Mouse (Mus musculus) embryonic facial prominence, embryonic 12.5 days (tissue): ENCODE data around the gene Comt. TPM values are rescaled to one million over a fixed set of nuclear protein-coding genes. Genes with fewer than 3 reads are reported as not detected.

ENCODE experiments used
- ATAC-seq: fragments of 200-750 bp; cut with Nextera tagmentation; 2 replicates; pipeline ENCODE4 v1.8.0; 2017; ENCODE audit not compliant: insufficient number of reproducible peaks, insufficient read depth, low FRiP score, low TSS enrichment
- H3K27ac ChIP-seq: fragments of 300-500 bp; sonication (generic); 2 replicates; pipeline ENCODE4 v1.5.1; 2016; ENCODE audit warnings: mild to moderate bottlenecking
- H3K27me3 ChIP-seq: fragments of 300-500 bp; sonication (generic); 2 replicates; pipeline ENCODE4 v1.6.1; 2016; ENCODE audit warnings: mild to moderate bottlenecking, moderate library complexity
- H3K36me3 ChIP-seq: fragments of 300-500 bp; sonication (generic); 2 replicates; pipeline ENCODE4 v1.6.1; 2016; ENCODE audit warnings: mild to moderate bottlenecking
- H3K4me1 ChIP-seq: fragments of 300-500 bp; sonication (generic); 2 replicates; pipeline ENCODE4 v1.6.1; 2016
- H3K4me2 ChIP-seq: fragments of 300-500 bp; sonication (generic); replicated peaks from 2 replicates; pipeline ENCODE4 v1.6.1; 2016; ENCODE audit warnings: mild to moderate bottlenecking, moderate library complexity
- H3K4me3 ChIP-seq: fragments of 300-500 bp; sonication (generic); 2 replicates; pipeline ENCODE4 v1.5.1; 2016; ENCODE audit warnings: mild to moderate bottlenecking
- H3K9ac ChIP-seq: fragments of 300-500 bp; sonication (generic); 2 replicates; pipeline ENCODE4 v1.6.1; 2016; ENCODE audit warnings: mild to moderate bottlenecking, moderate library complexity
- H3K9me3 ChIP-seq: fragments of 300-500 bp; sonication (generic); 2 replicates; pipeline ENCODE4 v1.6.1; 2016; ENCODE audit warnings: mild to moderate bottlenecking, moderate library complexity
- WGBS: fragments of 180-500 bp; shearing (Covaris S2); methylation state at CpG from one replicate; pipeline ENCODE4 v1.1.7; 2016; 5-methylcytosine and 5-hydroxymethylcytosine counted together
- microRNA-seq: library from miRNA; unstranded; fragments of <30 nt; microRNA quantifications from one replicate; pipeline ENCODE4, GENCODE M21; 2017
- polyA plus RNA-seq: library from polyadenylated mRNA; unstranded; fragments of >200 nt; fragmentation: Nextera tagmentation; extraction: Ambion mirVana; gene quantifications from 2 replicates; pipeline ENCODE4 v1.2.1, GENCODE M21; 2016

Comt gene
- polyA plus RNA-seq, 1 experiment from 2014 or later = 56.1 TPM

DNA sequence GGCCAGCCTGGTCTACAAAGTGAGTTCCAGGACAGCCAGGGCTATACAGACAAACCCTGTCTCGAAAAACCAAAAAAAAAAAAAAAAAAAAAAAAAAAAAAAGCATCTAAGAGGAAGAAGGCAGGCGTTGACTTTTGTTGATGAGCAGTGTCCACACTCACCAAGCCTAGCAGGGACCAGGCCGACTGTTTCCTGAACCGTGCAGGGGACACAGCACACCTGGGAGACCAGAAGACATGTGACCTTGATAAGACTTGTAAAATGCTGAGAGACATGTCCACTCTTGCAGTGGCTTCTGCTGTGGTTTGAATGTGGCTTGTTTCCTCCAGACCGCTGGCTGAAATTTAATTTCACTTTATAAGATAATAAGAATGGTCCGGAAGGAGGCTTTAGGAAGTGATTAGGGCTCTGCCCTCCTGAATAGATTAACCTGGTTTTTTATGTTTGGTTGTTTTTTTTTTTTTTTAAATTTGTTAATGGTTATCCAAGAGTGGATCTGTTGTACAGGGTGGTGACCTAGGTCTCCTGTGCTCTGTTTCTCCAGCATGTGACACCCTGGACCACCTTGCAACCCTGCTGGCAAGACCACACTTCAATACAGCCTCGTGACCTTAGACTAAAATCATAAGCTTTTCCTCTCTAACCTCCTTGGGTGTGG is 50.2 kb downstream of the Comt start:
- H3K4me2 ChIP-seq = no peak overlapping the region
- H3K4me3 ChIP-seq = no peak overlapping the region
- no peak for ATAC-seq
- H3K9me3 ChIP-seq = no peaks in the 10 kb centered on the region
- H3K4me1 ChIP-seq = peaks cover 17% of the 10 kb centered on the region
- no peaks in the 10 kb centered on the region for H3K36me3 ChIP-seq
- H3K27me3 ChIP-seq = no peaks in the 10 kb centered on the region
- no peak overlapping the region for H3K27ac ChIP-seq
- no peak overlapping the region for H3K9ac ChIP-seq
- 76% methylated on average over 7 of the region's 7 CpGs for WGBS

DNA sequence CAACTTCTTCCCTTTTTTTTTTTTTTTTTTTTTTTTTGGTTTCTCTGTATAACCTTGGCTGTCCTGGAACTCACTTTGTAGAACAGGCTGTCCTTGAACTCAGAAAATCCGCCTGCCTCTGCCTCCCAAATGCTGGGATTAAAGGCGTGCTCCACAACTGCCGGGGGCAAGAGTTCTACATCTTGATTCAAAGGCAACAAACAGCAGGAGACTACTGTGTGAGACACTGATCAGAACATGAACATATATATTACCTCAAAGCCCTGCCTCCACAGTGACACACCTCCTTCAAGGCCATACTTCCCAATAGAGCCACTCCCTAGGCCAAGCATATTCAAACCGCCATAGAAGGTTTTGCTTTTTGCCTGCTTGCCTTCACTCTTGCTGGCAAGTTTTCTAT is 53.0 kb downstream of the Comt start:
- WGBS = 93% methylated on average over 4 of the region's 4 CpGs

DNA sequence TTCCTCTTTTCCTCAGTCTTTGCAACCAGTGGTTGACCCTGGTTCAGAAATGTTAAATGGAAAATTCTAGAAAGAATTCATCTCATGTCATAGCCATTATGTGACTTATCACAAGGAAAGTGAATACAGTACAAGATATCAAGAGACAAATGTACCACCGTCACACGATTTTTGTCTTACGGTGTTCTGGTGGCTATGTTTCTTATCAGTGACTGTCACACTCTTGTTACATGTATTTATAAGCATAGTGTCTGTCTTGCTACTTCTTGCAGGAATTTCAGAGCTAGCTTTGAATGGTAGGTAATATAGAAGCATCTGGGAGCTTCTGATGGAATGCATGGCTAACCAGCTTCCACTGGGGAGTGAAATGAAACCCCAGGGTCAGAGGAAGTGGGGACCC is 56.5 kb downstream of the Comt start:
- H3K36me3 ChIP-seq = no peaks in the 10 kb centered on the region
- WGBS = 91% methylated on average over 3 of the region's 3 CpGs
- H3K9me3 ChIP-seq = no peaks in the 10 kb centered on the region
- no peak overlapping the region for H3K9ac ChIP-seq
- H3K4me3 ChIP-seq = no peak overlapping the region
- no peak for ATAC-seq
- no peaks in the 10 kb centered on the region for H3K27me3 ChIP-seq
- H3K4me1 ChIP-seq = no peaks in the 10 kb centered on the region
- H3K4me2 ChIP-seq = no peak overlapping the region
- no peak overlapping the region for H3K27ac ChIP-seq

More for the DNA sequence above, 53.0 kb downstream of the Comt start:
- Histone ChIP-seq H3K36me3 (no peaks in the 10 kb centered on the region), H3K4me1 (peaks cover 4% of the 10 kb centered on the region; the same call in 1 of the 2 replicates), H3K4me3 (no peak overlapping the region), H3K4me2 (no peak overlapping the region), H3K9ac (no peak overlapping the region), H3K27ac (no peak overlapping the region), H3K27me3 (no peaks in the 10 kb centered on the region), H3K9me3 (no peaks in the 10 kb centered on the region)
- no peak for ATAC-seq

DNA sequence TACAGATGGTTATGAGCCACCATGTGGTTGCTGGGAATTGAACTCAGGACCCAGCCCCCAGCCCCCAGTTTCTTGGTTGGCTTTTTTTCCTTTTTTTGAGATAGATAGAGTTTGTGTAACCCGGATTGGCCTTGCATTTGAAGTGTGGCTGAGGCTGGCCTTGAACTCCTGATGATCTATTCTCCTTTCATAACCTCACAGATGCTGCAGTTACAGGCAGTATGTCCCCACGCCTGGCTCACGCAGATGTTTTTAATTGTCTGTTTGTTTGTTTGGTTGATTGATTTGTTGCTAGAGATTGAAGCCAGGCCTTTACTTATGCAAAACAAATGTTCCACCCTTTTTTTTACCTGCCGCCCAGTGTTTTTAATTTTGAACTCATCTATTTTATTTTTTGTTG is 59.8 kb downstream of the Comt start:
- no peaks in the 10 kb centered on the region for H3K36me3 ChIP-seq
- 60% methylated on average over 4 of the region's 4 CpGs for WGBS
- H3K27ac ChIP-seq = no peak overlapping the region
- no peaks in the 10 kb centered on the region for H3K9me3 ChIP-seq
- no peak for ATAC-seq
- no peaks in the 10 kb centered on the region for H3K27me3 ChIP-seq
- no peak overlapping the region for H3K9ac ChIP-seq
- no peak overlapping the region for H3K4me2 ChIP-seq
- H3K4me1 ChIP-seq = no peaks in the 10 kb centered on the region
- H3K4me3 ChIP-seq = no peak overlapping the region

GRCm38 (mm10) chr16:18362948-18363347 is 63.7 kb downstream of the Comt start:
- Histone ChIP-seq H3K4me1 (no peaks in the 10 kb centered on the region), H3K9ac (no peak overlapping the region), H3K4me2 (no peak overlapping the region), H3K9me3 (no peaks in the 10 kb centered on the region), H3K4me3 (no peak overlapping the region), H3K27ac (no peak overlapping the region), H3K36me3 (no peaks in the 10 kb centered on the region), H3K27me3 (no peaks in the 10 kb centered on the region)
- no peak for ATAC-seq
- WGBS = 75% methylated on average over 8 of the region's 8 CpGs

GRCm38 (mm10) chr16:18360151-18360805 is 66.4 kb downstream of the Comt start:
- Histone ChIP-seq H3K4me3 (no peak overlapping the region), H3K27ac (no peak overlapping the region), H3K36me3 (no peaks in the 10 kb centered on the region), H3K9ac (no peak overlapping the region), H3K4me2 (no peak overlapping the region), H3K27me3 (no peaks in the 10 kb centered on the region), H3K4me1 (no peaks in the 10 kb centered on the region), H3K9me3 (no peaks in the 10 kb centered on the region)
- no peak for ATAC-seq
- 72% methylated on average over 6 of the region's 6 CpGs for WGBS

DNA sequence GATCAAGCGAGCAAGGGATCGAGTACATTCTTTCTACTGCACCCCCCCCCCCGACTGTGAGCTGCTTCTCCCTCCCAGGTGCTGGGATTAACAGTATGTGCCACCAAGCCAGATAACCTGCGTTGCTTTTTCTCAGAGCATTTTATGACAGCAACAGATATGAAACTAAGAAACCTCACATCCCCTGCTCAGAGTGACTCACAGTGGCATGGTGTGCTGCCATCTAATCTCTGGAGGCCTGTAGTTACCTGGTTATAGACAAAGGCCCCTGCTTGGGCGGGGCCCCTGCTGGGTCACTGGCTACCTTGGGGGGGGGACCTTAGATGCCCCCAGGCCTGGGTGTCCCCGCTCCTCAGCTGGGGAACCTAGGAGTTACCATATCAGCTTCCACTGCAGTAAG is 68.7 kb downstream of the Comt start:
- H3K9me3 ChIP-seq = no peaks in the 10 kb centered on the region
- H3K36me3 ChIP-seq = no peaks in the 10 kb centered on the region
- H3K27me3 ChIP-seq = no peaks in the 10 kb centered on the region
- no peak for ATAC-seq
- WGBS = 84% methylated on average over 6 of the region's 6 CpGs
- no peak overlapping the region for H3K9ac ChIP-seq
- H3K4me1 ChIP-seq = no peaks in the 10 kb centered on the region
- H3K27ac ChIP-seq = no peak overlapping the region
- H3K4me3 ChIP-seq = no peak overlapping the region
- no peak overlapping the region for H3K4me2 ChIP-seq

- Histone ChIP-seq H3K27me3 (no peaks in the 10 kb centered on the region), H3K27ac (no peak overlapping the region), H3K36me3 (no peaks in the 10 kb centered on the region), H3K9ac (no peak overlapping the region), H3K4me2 (no peak overlapping the region), H3K9me3 (no peaks in the 10 kb centered on the region), H3K4me3 (no peak overlapping the region), H3K4me1 (no peaks in the 10 kb centered on the region)
- no peak for ATAC-seq
- WGBS = 86% methylated on average over 1 of the region's 1 CpGs
These were observed 69.7 kb downstream of the Comt start for GRCm38 (mm10) chr16:18356961-18357360.

Small RNAs within 50 kb of the gene (microRNA-seq; reads per million reads assigned to microRNA genes)
- gene Gm26219 = not detected

Other genes with a start within 250 kb of the Comt start
- gene Ccdc188, start 209.0 kb downstream of the Comt start, polyA plus RNA-seq = not detected in 2 replicates
- gene Zdhhc8, start 191.7 kb downstream of the Comt start, polyA plus RNA-seq = 19.9 and 23.0 TPM in 2 replicates
- 109 and 115 TPM in 2 replicates for gene Trmt2a, start 178.2 kb downstream of the Comt start, polyA plus RNA-seq
- gene Ranbp1, start 178.1 kb downstream of the Comt start, polyA plus RNA-seq = 754 and 814 TPM in 2 replicates
- gene Gm49776, start 168.5 kb downstream of the Comt start, polyA plus RNA-seq = 2.1 and 2.3 TPM in 2 replicates
- 40.1 and 40.2 TPM in 2 replicates for gene Dgcr8, start 137.6 kb downstream of the Comt start, polyA plus RNA-seq
- 22.5 and 30.1 TPM in 2 replicates for gene Tango2, start 78.7 kb downstream of the Comt start, polyA plus RNA-seq
- 44.4 and 47.0 TPM in 2 replicates for gene Arvcf, start 78.7 kb downstream of the Comt start, polyA plus RNA-seq
- gene Txnrd2, start 468 bp downstream of the Comt start, polyA plus RNA-seq = 15.7 and 19.8 TPM in 2 replicates
- gene Gnb1l, start 71.9 kb upstream of the Comt start, polyA plus RNA-seq = 16.9 and 17.5 TPM in 2 replicates
- gene Rtl10, start 72.0 kb upstream of the Comt start, polyA plus RNA-seq = 4.1 and 4.2 TPM in 2 replicates
- 19.6 and 21.9 TPM in 2 replicates for gene Tbx1, start 163.8 kb upstream of the Comt start, polyA plus RNA-seq
- gene Gp1bb, start 195.6 kb upstream of the Comt start, polyA plus RNA-seq = 4.3 and 4.7 TPM in 2 replicates
- gene Gm49601, start 199.6 kb upstream of the Comt start, polyA plus RNA-seq = 8.1 and 10.4 TPM in 2 replicates
- 45.5 and 47.2 TPM in 2 replicates for gene Sept5, start 203.1 kb upstream of the Comt start, polyA plus RNA-seq